Mouse (Mus musculus) erythroblast, embryonic 14.5 days (primary cell): ENCODE data around the gene Dnah8.

ENCODE experiments used
- GATA1 ChIP-seq: IDR thresholded peaks from 2 replicates; pipeline ENCODE4 v1.6.1; 2012; ENCODE audit warnings: low read length, inconsistent platforms, mixed read lengths
- TAL1 ChIP-seq: IDR thresholded peaks from 3 replicates; pipeline ENCODE4 v1.6.1; 2012; ENCODE audit warnings: low read length, inconsistent platforms, mixed read lengths

DNA sequence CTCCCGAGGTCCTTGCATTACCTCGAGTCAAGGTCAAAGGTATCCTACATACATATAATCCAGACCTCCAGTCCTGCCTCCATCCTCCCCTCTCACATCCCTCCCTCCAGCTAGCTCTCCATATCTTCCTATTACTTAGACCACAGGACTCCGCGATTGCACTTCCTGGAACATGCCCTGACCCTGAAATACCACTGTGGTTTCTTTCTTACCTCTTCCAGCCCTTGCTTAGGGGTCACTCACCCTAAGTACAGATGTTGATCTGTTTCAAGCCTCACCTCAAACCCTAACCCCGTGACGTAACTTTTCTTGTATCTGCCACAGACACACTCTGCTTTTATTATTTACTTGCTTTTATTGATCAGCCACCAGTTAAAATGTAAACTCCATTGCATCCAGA lies 218.2 kb downstream of the Dnah8 start:
- TF ChIP-seq GATA1, result no peak
- TF ChIP-seq TAL1, result no peak
